Mouse (Mus musculus): ENCODE data around the gene Tmprss6.

GRCm38 (mm10) chr15:78436380-78437192, 31.8 kb downstream of the Tmprss6 start:
- TF ChIP-seq GATA1 (IDR thresholded peaks at IDR 0.05; ENCODE audit: borderline replicate concordance, low read length), result no peak
- TF ChIP-seq CTCF (IDR thresholded peaks at IDR 0.05; ENCODE audit: low read depth, low read length), result no peak
- TF ChIP-seq POLR2AphosphoS5 (IDR thresholded peaks at IDR 0.05; ENCODE audit: insufficient replicate concordance, low read depth, low read length), result no peak
- TF ChIP-seq TAL1 (conservative IDR thresholded peaks at IDR 0.05; ENCODE audit: low read depth, low read length), result no peak

All from G1E (cell line).